Mouse (Mus musculus) intestine, postnatal 0 days (tissue): ENCODE data around the gene Ovgp1. TPM values are rescaled to one million over a fixed set of nuclear protein-coding genes. Genes with fewer than 3 reads are reported as not detected.
"Not testable (repeated sequence)": the region's sequence is repeated elsewhere in the genome, so short reads cannot be mapped to it uniquely, and the experiment has no call there.

Experiments used
- ATAC-seq: fragments of 200-750 bp; cut with Nextera tagmentation; 2 replicates; pipeline ENCODE4 v1.8.0; 2017; ENCODE audit warnings: mild to moderate bottlenecking, moderate TSS enrichment, moderate library complexity
- H3K27ac ChIP-seq: fragments of 300-500 bp; sonication (generic); 2 replicates; pipeline ENCODE4 v1.5.1; 2014; ENCODE audit warnings: mild to moderate bottlenecking, low read depth, low read length, moderate library complexity
- H3K27me3 ChIP-seq: fragments of 300-500 bp; sonication (generic); replicated peaks from 2 replicates; pipeline ENCODE4 v1.6.1; 2014; ENCODE audit warnings: low read length, mixed read lengths; ENCODE audit not compliant: control insufficient read depth, insufficient read depth
- H3K36me3 ChIP-seq: fragments of 300-500 bp; sonication (generic); 2 replicates; pipeline ENCODE4 v1.6.1; 2014; ENCODE audit warnings: mild to moderate bottlenecking, moderate library complexity; ENCODE audit not compliant: control insufficient read depth, insufficient read depth
- H3K4me1 ChIP-seq: fragments of 300-500 bp; sonication (generic); replicated peaks from 2 replicates; pipeline ENCODE4 v1.6.1; 2014; ENCODE audit warnings: antibody characterized with exemption, low read length, mixed read lengths; ENCODE audit not compliant: control insufficient read depth, insufficient read depth
- H3K4me2 ChIP-seq: fragments of 300-500 bp; sonication (generic); replicated peaks from 2 replicates; pipeline ENCODE4 v1.6.1; 2014; ENCODE audit warnings: low read depth, mild to moderate bottlenecking, moderate library complexity
- H3K4me3 ChIP-seq: fragments of 300-500 bp; sonication (generic); 2 replicates; pipeline ENCODE4 v1.5.1; 2014; ENCODE audit warnings: low read depth, low read length
- H3K9ac ChIP-seq: fragments of 300-500 bp; sonication (generic); 2 replicates; pipeline ENCODE4 v1.6.1; 2014; ENCODE audit warnings: mild to moderate bottlenecking, low read depth, low read length
- H3K9me3 ChIP-seq: fragments of 300-500 bp; sonication (generic); 2 replicates; pipeline ENCODE4 v1.6.1; 2016; ENCODE audit warnings: mixed run types; ENCODE audit not compliant: control insufficient read depth
- CTCF ChIP-seq: sonication (generic); IDR thresholded peaks from 2 replicates; pipeline ENCODE4 v1.5.1; 2016; ENCODE audit warnings: low read depth, mild to moderate bottlenecking, control low read depth, antibody characterized with exemption, moderate library complexity
- WGBS: fragments of 180-500 bp; shearing (Covaris S2); extraction: QIAGEN DNeasy Blood & Tissue Kit; methylation state at CpG from one replicate; pipeline ENCODE4 v1.1.7; 2014; 5-methylcytosine and 5-hydroxymethylcytosine counted together
- polyA plus RNA-seq: library from polyadenylated mRNA; unstranded; fragments of >200 nt; fragmentation: Nextera tagmentation; extraction: Ambion mirVana; gene quantifications from 2 replicates; pipeline ENCODE4 v1.2.1, GENCODE M21; 2015

Gene Ovgp1
- polyA plus RNA-seq, 1 experiment from 2014 or later, result 0.20 TPM

DNA sequence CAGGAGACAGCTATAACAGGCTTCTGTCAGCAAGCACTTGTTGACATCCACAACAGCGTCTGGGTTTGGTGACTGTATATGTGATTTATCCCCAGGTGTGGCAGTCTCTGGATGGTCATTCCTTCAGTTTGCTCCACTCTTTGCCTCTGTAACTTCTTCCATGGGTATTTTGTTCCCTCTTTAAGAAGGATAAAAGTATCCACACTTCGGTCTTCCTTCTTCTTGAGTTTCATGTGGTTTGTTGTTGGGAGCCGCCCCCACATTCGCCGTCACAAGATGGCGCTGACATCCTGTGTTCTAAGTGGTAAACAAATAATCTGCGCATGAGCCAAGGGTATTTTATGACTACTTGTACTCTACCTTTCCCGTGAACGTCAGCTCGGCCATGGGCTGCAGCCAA is 29.8 kb downstream of the Ovgp1 start:
- not testable (repeated sequence) for H3K4me3 ChIP-seq, ATAC-seq, H3K9ac ChIP-seq, H3K27me3 ChIP-seq, H3K9me3 ChIP-seq, H3K27ac ChIP-seq, H3K4me1 ChIP-seq, H3K36me3 ChIP-seq, H3K4me2 ChIP-seq
- 0 out of 2 replicates have a peak, but pooled peaks have one; percentile 11 for TF ChIP-seq CTCF
- WGBS, result 66% methylated on average over 10 of the region's 10 CpGs

DNA sequence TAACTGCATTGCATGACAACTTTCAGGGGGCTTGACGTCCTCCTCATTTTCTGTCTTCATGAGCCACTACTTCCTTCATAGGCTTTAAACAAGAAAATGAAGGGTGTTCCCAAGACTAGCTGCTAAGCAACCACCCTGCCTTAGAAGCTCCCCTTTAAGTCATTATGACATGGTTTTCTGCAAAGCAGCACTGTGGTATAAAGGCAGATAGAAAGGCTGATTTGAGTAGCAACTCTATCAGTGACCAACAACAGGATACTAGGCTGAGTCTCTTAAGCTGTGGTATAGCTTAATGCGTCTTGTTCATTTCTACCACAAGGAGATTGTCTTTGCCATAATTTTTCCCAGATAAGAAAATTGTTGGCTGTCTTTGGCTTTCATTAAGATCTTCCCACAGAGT is 41.0 kb downstream of the Ovgp1 start, which contains the start of gene Pifo:
Gene Pifo (minus strand): TSS at position 101 of the 400 bp plus-strand sequence.
- H3K9ac ChIP-seq, result no peak within 1 kb of the TSS
- TF ChIP-seq CTCF, result no peak
- H3K4me2 ChIP-seq, result no peak within 1 kb of the TSS
- H3K4me1 ChIP-seq, result no peaks in the 10 kb centered on the region
- no peak within 1 kb of the TSS for H3K4me3 ChIP-seq
- H3K27ac ChIP-seq, result no peak within 1 kb of the TSS
- WGBS, result 88% methylated on average over 2 of the region's 2 CpGs
- no peaks in the 10 kb centered on the region for H3K27me3 ChIP-seq
- H3K9me3 ChIP-seq, result no peaks in the 10 kb centered on the region
- no peaks in the 10 kb centered on the region for H3K36me3 ChIP-seq
- ATAC-seq, result no peak

DNA sequence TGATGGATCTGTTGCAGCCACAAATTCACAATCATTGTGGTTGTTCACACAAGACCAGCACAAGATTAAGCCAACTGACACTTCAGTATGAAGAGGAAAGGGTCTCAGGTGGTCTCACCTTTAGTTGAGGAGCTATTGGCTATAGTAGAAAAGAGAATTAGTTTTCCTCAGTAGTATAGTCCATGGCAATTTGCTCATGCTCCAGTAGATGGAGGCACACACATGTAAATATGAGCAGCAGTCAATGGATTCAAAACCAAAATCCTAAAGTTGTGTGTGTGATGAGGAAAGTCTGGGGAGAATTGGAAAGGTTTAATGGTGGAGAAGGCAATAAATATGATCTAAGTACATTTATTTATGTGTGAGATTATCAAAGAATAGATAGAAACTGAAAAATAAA is 48.3 kb downstream of the Ovgp1 start:
- H3K9me3 ChIP-seq, result no peaks in the 10 kb centered on the region
- H3K9ac ChIP-seq, result no peak overlapping the region
- H3K36me3 ChIP-seq, result no peaks in the 10 kb centered on the region
- no peaks in the 10 kb centered on the region for H3K27me3 ChIP-seq
- no peak overlapping the region for H3K4me2 ChIP-seq
- no peak overlapping the region for H3K4me3 ChIP-seq
- no peaks in the 10 kb centered on the region for H3K4me1 ChIP-seq
- no peak for ATAC-seq
- TF ChIP-seq CTCF, result peak; percentile 55
- no peak overlapping the region for H3K27ac ChIP-seq

DNA sequence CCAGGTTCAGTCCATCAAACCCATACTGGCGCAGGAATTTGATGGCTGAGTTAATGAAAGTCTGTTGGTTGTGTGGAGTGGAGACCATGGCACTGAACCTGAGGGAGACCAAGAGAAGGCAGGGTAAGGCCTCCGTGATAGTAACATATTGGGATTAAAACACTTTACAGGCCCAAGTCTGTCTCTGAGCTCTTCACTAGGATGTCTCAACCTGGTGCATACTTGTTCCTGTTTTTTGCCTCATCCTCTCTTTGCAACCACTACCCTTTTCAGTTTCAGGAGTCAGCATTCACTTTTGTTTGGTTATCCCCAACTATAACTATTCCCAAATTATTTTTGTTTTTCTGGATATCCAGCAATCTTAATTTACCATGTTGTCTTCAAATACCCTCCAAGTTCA is 50.6 kb downstream of the Ovgp1 start:
- H3K4me1 ChIP-seq, result no peaks in the 10 kb centered on the region
- H3K27me3 ChIP-seq, result no peaks in the 10 kb centered on the region
- no peak for ATAC-seq
- 92% methylated on average over 2 of the region's 2 CpGs for WGBS
- no peaks in the 10 kb centered on the region for H3K9me3 ChIP-seq
- no peak overlapping the region for H3K9ac ChIP-seq
- H3K27ac ChIP-seq, result no peak overlapping the region
- H3K4me3 ChIP-seq, result no peak overlapping the region
- no peak for TF ChIP-seq CTCF
- H3K4me2 ChIP-seq, result no peak overlapping the region
- no peaks in the 10 kb centered on the region for H3K36me3 ChIP-seq

DNA sequence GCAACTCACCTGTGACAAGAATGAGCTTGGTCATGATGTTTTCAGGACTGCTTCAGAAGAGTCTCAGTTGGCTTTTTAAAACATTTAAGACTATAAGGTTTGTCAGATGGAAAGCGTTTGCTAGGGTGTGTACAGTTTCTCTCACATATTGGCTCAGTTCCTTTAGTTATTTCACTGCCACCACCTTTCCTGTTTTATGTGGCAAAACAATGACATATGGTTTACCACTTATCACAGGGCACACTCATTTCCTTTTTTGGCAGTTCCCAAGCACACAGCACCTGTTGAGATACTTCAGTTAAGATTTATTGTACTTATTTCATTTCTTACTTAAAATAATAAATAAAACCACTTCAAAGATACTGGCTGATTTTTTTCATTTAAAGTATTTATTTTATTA is 59.3 kb downstream of the Ovgp1 start, which contains the start of gene Chil5:
Gene Chil5 (minus strand): TSS at position 34 of the 400 bp plus-strand sequence.
- TF ChIP-seq CTCF, result no peak
- 86% methylated on average over 1 of the region's 1 CpGs for WGBS
- Histone ChIP-seq H3K4me3 (no peak within 1 kb of the TSS), H3K27me3 (no peaks in the 10 kb centered on the region), H3K4me1 (no peaks in the 10 kb centered on the region), H3K36me3 (no peaks in the 10 kb centered on the region), H3K9me3 (no peaks in the 10 kb centered on the region), H3K4me2 (no peak within 1 kb of the TSS), H3K9ac (no peak within 1 kb of the TSS), H3K27ac (no peak within 1 kb of the TSS)
- no peak for ATAC-seq

Other genes starting within 250 kb of the Ovgp1 start
- gene Rap1a, start 172.4 kb upstream of the Ovgp1 start, polyA plus RNA-seq, result 119 and 121 TPM in 2 replicates
- 0.43 TPM in 2 replicates for gene Adora3, start 102.9 kb upstream of the Ovgp1 start, polyA plus RNA-seq
- gene Tmigd3, start 102.8 kb upstream of the Ovgp1 start, polyA plus RNA-seq, result 0.44 and 0.48 TPM in 2 replicates
- 0.89 and 1.7 TPM in 2 replicates for gene I830077J02Rik, start 41.0 kb upstream of the Ovgp1 start, polyA plus RNA-seq
- 33.1 and 33.4 TPM in 2 replicates for gene Wdr77, start 14.3 kb upstream of the Ovgp1 start, polyA plus RNA-seq
- 556 and 605 TPM in 2 replicates for gene Atp5f1, start 13.6 kb upstream of the Ovgp1 start, polyA plus RNA-seq
- gene Pifo, start 40.9 kb downstream of the Ovgp1 start, polyA plus RNA-seq, result not detected in 2 replicates
- 0.16 TPM in 1 of 2 replicates, not detected in the other for gene Chil5, start 59.1 kb downstream of the Ovgp1 start, polyA plus RNA-seq
- not detected in 2 replicates for gene Chia1, start 139.5 kb downstream of the Ovgp1 start, polyA plus RNA-seq
- 0.13 TPM in 1 of 2 replicates, not detected in the other for gene Chil3, start 193.9 kb downstream of the Ovgp1 start, polyA plus RNA-seq
- not detected in 2 replicates for gene Chil4, start 245.8 kb downstream of the Ovgp1 start, polyA plus RNA-seq